Mouse (Mus musculus): ENCODE data around the gene Rxra.
A peak's percentile ranks its signal among the peaks of the same experiment; 100 is the strongest.

Rxra gene

GRCm38 (mm10) chr2:27676106-27676477 is at the start of gene Rxra:
Gene Rxra (plus strand): TSS chr2:27676440.
- peak; percentile 57 for DNase-seq (ENCODE audit: low spot score)

DNA sequence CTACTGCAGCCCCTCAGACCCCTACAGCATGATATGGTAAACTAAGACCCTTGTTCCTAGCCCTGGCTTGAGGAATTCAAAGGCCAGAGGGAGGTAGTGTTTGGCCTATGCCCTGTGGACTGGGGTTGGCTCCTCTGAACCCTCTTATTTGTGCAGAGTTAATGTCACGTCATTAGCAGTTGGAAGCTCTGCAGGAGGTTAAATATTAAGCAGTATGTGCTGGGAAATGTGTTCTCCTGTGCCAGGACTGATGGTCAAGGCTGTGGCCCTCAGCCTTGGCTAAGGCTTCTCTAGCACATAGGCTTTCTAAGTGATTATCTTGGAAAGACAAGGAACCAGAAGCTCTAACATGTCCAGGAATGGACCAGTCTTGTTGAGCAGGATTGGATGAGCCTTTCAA is 49.6 kb upstream of the Rxra start:
- no peak for DNase-seq (ENCODE audit: low spot score)

GRCm38 (mm10) chr2:27630601-27631285 is 45.5 kb upstream of the Rxra start:
- DNase-seq (ENCODE audit: low spot score), result no peak

DNA sequence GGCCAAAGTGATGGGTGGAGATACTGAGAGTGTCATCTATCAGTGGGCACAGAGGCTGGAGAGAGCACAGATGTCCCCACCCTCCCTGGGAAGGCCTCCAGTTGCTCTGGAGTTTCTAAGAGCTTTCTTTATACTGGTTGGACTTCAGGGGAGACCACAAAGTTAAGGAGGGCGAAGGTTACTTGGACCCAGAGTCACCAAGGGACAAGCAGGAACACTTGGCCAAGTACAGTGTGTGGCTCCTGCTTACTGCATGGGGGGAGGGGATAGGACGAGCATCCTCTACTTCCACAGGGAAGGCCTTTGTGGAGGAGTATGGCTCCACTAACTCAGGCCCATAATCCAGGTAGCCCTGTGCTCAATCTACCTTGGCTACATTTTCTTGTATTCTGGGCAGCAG is 42.8 kb upstream of the Rxra start:
- peak; percentile 45 for DNase-seq (ENCODE audit: low spot score)

- DNase-seq (ENCODE audit: low spot score), result no peak
These were observed 42.2 kb upstream of the Rxra start for GRCm38 (mm10) chr2:27634018-27634417.

DNA sequence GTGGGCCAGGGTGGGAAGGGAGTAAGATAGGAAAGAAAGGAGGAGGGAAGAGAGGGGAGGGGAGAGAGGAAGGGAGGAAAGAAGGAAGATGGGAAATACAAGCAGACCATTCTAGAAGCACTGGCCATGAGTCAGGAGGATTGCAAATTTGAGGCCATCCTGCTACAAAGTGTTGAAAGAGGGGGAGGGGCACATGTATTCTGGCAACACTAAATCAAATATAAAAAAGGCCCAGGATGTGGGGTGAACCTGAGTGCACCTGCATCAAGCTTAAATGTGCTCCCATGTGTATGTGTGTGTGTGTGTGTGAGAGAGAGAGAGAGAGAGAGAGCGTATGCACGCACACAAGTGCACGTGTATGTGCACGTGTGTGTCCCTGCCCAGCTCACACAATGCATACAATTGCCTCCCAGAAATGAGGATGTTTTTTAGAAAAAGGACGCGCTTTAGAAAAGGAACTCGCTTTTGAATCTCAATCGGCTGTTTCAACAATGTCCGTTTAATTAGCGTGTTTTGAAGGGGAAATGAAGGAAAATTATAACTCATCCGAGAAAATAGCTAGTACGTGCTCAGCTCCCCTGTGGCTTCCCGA is 41.0 kb upstream of the Rxra start:
- DNase-seq (ENCODE audit: low spot score), result no peak

DNA sequence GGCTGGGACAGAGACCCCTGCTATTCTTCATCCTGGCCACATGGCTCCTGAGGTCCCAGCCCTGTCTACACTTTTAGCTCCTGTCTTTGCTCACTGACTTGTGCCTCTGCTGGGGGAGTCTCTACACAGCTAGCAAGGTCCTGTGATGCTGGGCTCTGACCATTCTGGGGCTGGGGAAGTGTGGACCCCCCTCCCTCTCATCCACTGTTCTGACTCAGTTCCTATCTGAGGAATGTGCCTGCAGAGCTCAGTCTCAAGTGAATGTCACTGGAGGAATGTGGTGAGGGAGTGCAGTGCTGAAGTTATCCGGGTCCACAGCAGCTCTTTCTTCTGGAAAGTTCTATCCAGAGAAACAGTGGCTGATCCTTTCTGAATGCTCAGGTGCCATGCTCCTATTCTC is 39.4 kb upstream of the Rxra start:
- no peak for DNase-seq (ENCODE audit: low spot score)

- DNase-seq (ENCODE audit: low spot score), result peak; percentile 80
These were observed 38.9 kb upstream of the Rxra start for GRCm38 (mm10) chr2:27637281-27637896.

DNA sequence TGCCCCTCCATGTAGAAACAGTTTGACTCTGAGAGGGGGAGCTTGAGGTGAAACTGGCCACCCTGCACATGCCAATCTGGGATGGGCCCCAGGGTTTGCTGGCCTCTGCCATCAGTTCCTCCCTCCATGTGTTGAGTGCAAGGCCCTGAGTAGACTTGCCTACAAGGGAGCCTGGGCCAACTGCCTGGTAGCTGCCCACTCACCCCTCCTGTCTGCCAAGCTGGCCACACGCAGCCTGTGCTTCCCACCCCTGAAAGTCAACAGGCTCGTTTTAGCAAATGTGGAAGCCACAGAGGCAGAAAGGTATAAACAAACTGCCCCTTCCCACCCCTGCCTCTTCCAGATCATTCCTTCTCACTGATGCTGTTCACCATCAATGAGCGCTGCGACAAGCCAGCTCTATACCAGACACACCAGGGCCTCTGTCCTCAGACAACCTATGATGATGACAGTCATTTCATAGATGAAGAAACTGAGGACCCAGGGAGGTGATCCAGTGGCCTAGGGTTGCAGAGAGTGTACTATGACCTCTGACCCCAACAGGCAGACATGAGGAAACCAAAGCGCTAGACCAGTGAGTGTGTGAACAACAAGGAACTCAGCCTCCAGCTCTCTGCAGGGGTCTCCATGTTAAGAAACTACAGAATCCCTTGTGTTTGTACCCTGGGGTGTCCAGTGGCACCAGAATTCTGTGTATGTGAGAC is 36.5 kb upstream of the Rxra start:
- peak; percentile 52 for DNase-seq (ENCODE audit: low spot score)

GRCm38 (mm10) chr2:27640900-27641479 is 35.2 kb upstream of the Rxra start:
- no peak for DNase-seq (ENCODE audit: low spot score)

DNA sequence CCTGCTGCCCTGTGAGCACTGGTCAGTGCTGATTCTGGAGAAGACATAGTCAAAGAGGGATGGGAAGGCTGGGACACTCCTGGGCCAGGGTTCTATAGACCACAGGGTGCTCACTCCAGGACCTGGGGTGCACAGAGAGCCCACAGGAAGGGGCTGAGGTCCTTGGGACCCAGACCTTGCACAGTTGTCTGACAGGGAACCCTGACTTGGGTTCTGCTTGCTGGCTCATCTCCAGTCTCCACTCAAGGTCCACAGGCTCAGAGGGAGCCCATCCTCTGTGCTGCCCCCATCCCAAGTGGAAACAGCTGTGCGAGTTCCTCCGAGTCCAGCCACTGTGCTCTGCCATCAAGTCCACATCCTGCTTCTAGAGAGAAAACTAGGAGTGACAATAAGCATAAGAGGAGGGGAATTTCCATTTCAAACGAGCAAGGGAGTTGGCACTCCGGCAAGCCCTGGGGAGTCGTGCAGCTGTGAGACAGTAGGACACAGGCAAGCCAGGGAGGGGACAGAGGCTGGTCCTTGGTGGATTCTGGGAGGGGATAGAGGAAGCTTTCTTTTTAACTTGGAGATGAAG is 31.6 kb upstream of the Rxra start:
- peak; percentile 76 for DNase-seq (ENCODE audit: low spot score)

- peak; percentile 83 for DNase-seq (ENCODE audit: low spot score)
These were observed 30.8 kb upstream of the Rxra start for GRCm38 (mm10) chr2:27645471-27645870.

- DNase-seq (ENCODE audit: low spot score), result no peak
These were observed 26.2 kb upstream of the Rxra start for GRCm38 (mm10) chr2:27649862-27650661.

- DNase-seq (ENCODE audit: low spot score), result no peak
These were observed 25.2 kb upstream of the Rxra start for GRCm38 (mm10) chr2:27650991-27651390.

DNA sequence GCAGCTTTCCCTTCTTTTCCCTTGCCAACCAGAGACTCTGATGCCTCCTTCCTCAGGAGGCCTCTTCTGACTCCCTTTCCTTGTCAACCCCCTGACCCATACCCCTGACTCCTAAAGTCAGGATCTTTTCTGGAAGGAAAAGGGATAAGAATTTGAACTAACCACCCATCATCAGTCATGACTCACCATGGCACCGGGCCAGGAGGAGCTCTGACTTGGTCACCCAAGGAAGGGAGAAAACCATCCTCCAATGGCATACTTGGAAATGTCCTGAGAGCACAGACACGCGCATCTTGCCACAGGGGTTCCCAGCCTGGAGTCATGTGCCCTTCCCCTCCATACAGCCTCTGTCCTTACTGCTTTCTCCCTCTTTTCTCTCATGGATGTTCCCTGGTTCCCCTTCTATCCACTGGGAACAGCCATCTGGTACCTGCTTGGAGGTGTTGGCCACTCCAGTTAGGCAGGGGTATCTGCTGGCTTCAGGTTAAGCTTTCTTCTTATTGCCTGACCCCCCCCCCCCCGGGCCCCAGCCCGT is 22.7 kb upstream of the Rxra start:
- peak; percentile 71 for DNase-seq (ENCODE audit: low spot score)

GRCm38 (mm10) chr2:27654321-27655232 is 21.7 kb upstream of the Rxra start:
- DNase-seq (ENCODE audit: low spot score), result no peak

- no peak for DNase-seq (ENCODE audit: low spot score)
These were observed 19.7 kb upstream of the Rxra start for GRCm38 (mm10) chr2:27656576-27656975.

DNA sequence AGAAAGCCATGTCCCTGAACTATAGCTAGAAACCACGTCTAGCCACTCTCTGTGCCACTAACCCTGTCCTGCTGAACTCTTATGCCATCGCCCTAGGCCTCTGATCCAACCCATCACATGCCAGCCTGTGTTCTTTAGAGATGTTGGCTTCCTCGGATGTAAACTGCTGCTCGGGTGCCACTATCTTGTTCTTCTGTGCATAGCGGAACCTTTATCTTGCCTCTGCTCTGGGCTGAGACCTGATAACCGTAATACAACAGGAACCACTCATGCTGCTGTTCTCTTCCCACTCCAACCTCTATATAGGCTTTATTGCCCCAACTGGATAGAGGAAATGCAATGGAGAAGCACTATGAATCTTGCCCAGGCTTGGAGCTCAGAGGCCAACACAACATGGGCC is 11.0 kb upstream of the Rxra start:
- no peak for DNase-seq (ENCODE audit: low spot score)

DNA sequence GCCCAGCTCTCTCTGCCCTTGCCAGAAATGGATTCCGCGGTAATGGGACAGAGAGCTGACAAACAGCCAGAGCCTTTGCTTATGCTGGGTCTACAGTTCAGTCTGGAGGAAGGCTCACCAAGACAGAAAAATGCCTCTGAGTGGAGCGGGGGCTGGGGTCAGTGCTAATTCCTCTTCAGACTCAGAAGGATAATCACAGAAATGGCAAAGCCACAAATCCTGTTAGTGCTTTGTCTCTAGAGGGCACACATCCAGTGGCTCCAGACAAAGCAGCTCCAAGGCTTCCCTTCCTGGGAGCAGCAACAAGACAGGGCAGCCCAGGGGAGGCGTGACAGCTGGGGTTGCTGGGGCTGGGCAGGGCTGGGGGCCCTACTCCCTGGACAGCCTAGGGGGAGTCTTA is 9.5 kb upstream of the Rxra start:
- peak; percentile 47 for DNase-seq (ENCODE audit: low spot score)

- DNase-seq (ENCODE audit: low spot score), result peak; percentile 61
These were observed 8.6 kb upstream of the Rxra start for GRCm38 (mm10) chr2:27667677-27668076.

Data from adipocyte (in vitro differentiated cells).